Mouse (Mus musculus) testis, adult 2 months (tissue): ENCODE data around the gene Plxnc1. TPM values are rescaled to one million over a fixed set of nuclear protein-coding genes. Genes with fewer than 3 reads are reported as not detected.

Source experiments
- H3K27ac ChIP-seq: fragments of 200-500 bp; 2 replicates; pipeline ENCODE4 v1.5.1; 2012; ENCODE audit warnings: low read depth, low read length; ENCODE audit not compliant: control insufficient read depth, insufficient read depth
- H3K27me3 ChIP-seq: fragments of 200-500 bp; 2 replicates; pipeline ENCODE4 v1.6.1; 2012; ENCODE audit warnings: mild to moderate bottlenecking, low read length, moderate library complexity; ENCODE audit not compliant: control insufficient read depth, insufficient read depth
- H3K36me3 ChIP-seq: fragments of 200-500 bp; 2 replicates; pipeline ENCODE4 v1.6.1; 2012; ENCODE audit warnings: mild to moderate bottlenecking, low read length; ENCODE audit not compliant: control insufficient read depth, insufficient read depth
- H3K4me1 ChIP-seq: fragments of 200-500 bp; 2 replicates; pipeline ENCODE4 v1.6.1; 2012; ENCODE audit warnings: low read length; ENCODE audit not compliant: control insufficient read depth, insufficient read depth
- H3K4me3 ChIP-seq: fragments of 200-500 bp; 2 replicates; pipeline ENCODE4 v1.5.1; 2012; ENCODE audit warnings: low read depth, mild to moderate bottlenecking, low read length, moderate library complexity, mixed read lengths; ENCODE audit not compliant: control insufficient read depth
- CTCF ChIP-seq: fragments of 200-500 bp; IDR thresholded peaks from 2 replicates; pipeline ENCODE4 v1.5.1; 2012; ENCODE audit warnings: low read depth, mild to moderate bottlenecking, inconsistent platforms, low read length, moderate library complexity; ENCODE audit not compliant: control insufficient read depth, insufficient read depth, insufficient replicate concordance
- POLR2A ChIP-seq: fragments of 200-500 bp; IDR thresholded peaks from 2 replicates; pipeline ENCODE4 v1.6.1; 2012; ENCODE audit warnings: low read depth, mild to moderate bottlenecking, inconsistent platforms, low read length, moderate library complexity; ENCODE audit not compliant: control insufficient read depth
- polyA plus RNA-seq: library from polyadenylated mRNA; depleted of rRNA; stranded (reverse); fragments of >200 nt; gene quantifications from 2 replicates; pipeline ENCODE4 v1.2.3, GENCODE M21; 2012

Gene Plxnc1
- polyA plus RNA-seq, 1 experiment = 4.0 TPM

DNA sequence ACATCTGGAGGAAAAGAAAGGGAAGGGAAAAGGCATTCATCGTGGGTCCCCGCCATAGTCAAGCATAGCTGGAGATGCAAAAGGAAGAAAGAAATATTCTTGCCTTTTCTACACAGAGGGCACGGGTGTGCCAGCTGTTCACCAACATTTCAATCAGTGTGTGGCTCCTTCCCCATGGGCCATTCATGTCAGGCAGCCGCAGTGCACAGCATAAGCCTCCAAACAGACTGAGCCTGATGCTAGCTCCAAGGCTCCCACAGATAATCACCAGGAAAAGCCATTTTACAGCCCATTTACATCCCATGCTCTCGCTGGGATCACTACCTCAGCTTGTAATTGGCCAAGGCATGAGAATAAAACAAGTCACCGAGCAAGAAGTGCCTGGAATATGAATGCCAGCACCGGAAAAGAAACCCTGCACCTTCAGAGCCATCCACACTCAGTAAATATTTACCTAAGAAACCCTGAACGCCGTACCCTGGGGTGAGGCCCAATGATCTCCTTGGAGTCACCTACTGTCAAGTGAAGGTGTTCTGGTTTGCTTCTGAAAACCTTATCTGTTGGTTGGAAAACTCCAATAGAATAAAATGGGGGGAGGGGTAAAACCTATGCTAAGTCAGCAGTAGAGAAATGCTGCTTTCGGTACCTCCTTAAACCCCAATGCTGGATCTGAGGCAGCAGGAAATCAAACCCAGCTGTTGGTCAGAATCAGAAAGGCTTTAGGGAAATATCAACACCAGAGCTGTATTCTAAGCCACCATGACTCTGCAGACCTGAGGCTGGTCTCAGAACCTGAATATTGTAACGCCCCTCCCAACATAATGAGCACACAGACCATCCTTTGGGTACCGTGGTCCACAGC, 77.4 kb downstream of the Plxnc1 start:
- H3K27me3 ChIP-seq = no peaks in the 10 kb centered on the region
- no peak overlapping the region for H3K4me3 ChIP-seq
- H3K27ac ChIP-seq = no peak overlapping the region
- no peak for TF ChIP-seq POLR2A
- TF ChIP-seq CTCF = no peak
- no peaks in the 10 kb centered on the region for H3K4me1 ChIP-seq
- no peaks in the 10 kb centered on the region for H3K36me3 ChIP-seq

DNA sequence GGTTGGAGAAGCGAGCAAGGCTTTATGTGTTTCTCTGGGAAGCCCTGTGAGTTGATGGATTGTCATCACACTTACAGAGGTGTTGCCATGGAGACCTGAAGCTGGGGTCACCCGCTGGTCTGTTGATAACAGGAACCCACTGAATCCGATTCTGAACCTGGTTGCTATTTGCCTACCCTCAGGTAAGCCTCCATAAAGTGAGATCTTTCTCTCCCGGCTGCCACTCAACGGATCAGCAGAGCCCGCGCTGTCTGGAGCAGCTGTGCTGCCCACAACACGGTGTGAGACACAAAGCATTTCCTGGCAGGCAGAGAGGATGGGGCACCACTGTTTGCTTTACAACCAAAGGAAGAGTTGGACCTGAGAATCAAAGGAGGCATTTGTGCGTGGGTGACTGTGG, 79.4 kb downstream of the Plxnc1 start:
- H3K36me3 ChIP-seq = no peaks in the 10 kb centered on the region
- TF ChIP-seq CTCF (no peak), POLR2A (no peak)
- H3K27me3 ChIP-seq = no peaks in the 10 kb centered on the region
- no peak overlapping the region for H3K27ac ChIP-seq
- no peak overlapping the region for H3K4me3 ChIP-seq
- no peaks in the 10 kb centered on the region for H3K4me1 ChIP-seq

DNA sequence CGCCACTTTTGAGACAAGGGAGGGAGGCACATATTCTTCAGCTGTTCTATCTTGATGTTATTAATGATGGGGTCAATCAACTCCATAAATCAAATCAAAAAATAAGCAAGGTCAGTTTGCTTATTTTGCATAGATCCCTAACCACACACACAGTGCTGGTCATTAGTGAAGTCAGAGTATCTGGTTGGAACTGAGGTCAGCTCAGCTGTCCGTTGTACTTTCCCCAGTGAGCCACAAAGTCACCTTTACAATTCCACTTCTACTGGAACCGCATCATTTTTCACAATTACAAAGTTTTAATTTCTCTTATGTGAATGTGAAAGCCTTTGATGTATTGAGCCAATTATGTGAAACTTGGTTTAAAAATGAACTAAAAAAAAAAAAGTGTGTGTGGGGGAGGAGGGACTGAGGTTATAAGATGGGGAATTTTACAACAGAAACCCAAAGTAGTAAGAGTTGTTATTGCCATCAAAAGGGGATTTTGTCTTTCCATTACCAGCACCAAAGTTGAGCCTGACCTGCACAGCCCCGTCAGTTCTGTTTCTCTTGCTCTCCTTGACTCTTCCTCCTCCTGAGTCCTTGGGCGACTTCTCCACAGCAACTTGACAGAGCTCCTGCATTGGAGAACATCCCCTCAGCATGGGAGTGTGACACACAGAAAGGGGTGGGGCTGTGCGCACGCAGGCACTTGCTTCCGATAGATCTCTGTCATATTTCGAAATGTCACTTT, 80.3 kb downstream of the Plxnc1 start:
- Histone ChIP-seq H3K4me1 (no peaks in the 10 kb centered on the region), H3K27ac (no peak overlapping the region), H3K36me3 (no peaks in the 10 kb centered on the region), H3K4me3 (no peak overlapping the region), H3K27me3 (no peaks in the 10 kb centered on the region)
- TF ChIP-seq CTCF = no peak
- TF ChIP-seq POLR2A = no peak

DNA sequence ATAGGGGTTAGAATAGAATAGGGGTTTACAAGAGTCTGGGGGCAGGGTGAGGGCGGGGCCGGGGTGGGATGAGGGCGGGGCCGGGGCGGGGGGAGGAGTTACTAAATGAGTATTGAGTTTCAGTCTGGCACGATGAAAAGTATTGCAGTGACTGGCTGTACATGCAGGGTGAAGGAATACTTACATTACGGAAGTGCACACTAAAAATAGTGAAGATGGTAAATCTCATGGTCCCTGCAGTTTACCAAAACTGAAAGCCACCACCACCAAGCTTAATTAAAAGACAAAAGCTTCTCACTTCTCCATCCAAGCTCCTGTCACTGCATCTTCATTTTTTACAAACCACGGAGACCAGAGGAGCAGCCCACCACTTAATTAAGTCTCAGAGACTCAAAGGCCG, 81.4 kb downstream of the Plxnc1 start:
- Histone ChIP-seq H3K4me1 (no peaks in the 10 kb centered on the region), H3K27ac (no peak overlapping the region)
- TF ChIP-seq CTCF = no peak
- TF ChIP-seq POLR2A = no peak

DNA sequence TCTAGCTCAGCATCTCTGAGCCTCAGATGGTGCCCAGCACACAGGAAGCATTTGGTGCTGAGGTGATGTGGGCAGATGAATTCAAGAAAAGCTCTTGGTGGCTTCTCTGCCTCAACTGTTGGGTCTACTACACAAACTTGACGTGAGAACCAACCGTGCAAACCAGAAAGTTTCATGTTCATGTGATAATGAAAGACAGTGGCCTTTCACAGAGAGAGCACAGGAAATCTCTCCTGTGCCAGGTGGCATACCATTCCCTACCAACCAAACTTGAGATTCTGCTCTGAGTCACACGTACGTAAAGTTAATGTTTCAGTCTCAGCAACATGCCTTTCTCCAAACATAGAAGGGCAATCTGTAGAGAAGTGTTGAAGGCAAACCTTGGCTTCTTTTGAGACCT, 83.8 kb downstream of the Plxnc1 start:
- Histone ChIP-seq H3K27ac (no peak overlapping the region), H3K4me1 (no peaks in the 10 kb centered on the region), H3K36me3 (no peaks in the 10 kb centered on the region), H3K4me3 (no peak overlapping the region), H3K27me3 (no peaks in the 10 kb centered on the region)
- TF ChIP-seq POLR2A (no peak), CTCF (no peak)

More for the DNA sequence above, 81.4 kb downstream of the Plxnc1 start:
- no peaks in the 10 kb centered on the region for H3K36me3 ChIP-seq
- H3K4me3 ChIP-seq = no peak overlapping the region
- H3K27me3 ChIP-seq = no peaks in the 10 kb centered on the region

DNA sequence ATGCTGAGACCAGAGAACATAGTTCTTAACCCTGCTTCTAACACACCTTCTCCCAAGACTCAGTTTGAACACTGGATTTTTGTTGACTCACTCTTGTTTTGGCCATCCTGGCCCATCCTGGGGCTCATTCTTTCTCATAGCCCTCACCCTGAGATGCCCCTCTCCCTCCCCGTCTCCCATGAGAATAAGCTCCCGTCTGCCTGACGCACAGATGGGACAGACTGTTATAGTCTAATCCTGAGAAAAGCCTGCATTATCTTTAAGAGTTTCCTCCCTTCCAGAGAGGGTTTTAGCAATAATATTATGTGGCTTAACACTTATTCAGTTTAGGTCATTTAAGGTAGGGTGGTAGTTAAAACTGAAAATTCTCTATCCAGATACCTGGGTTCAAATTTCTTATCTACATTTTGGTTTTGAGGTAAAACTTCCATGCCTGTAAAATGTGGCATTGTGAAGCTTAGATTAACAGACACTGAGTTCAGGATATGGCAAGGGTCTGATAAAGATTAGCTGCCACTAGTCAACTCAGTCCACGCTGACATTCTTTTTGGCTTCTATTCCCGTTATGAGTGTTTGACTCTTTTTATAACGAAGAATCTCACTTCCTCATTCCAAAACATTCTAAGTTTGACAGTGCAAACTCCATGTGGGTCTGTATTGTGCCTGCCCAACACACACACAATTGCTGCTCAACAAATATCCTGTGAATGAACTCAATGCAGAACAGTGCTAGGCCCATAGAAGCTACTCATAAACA, 86.2 kb downstream of the Plxnc1 start:
- no peaks in the 10 kb centered on the region for H3K27me3 ChIP-seq
- no peak overlapping the region for H3K27ac ChIP-seq
- no peaks in the 10 kb centered on the region for H3K4me1 ChIP-seq
- no peak for TF ChIP-seq CTCF
- no peak for TF ChIP-seq POLR2A
- no peaks in the 10 kb centered on the region for H3K36me3 ChIP-seq
- no peak overlapping the region for H3K4me3 ChIP-seq

DNA sequence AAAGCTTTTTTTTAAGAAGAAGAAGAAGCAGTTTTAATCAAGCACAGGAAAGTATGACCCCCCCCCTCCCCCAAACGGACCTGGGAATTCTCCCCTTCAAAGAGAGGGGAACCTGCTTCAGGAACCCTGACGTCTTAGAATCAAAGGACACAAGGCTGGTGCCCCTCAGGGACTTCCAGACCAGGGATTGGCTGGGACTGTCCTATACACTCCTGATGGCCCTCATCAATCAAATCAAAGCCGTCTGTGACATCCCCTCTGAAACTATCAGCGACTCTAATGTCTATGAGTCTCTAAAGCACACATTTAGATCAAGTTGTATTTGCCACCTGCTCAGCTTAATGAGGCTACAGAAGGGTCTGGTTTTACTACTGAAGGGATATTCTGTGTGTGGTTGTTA, 94.1 kb downstream of the Plxnc1 start:
- Histone ChIP-seq H3K27me3 (no peaks in the 10 kb centered on the region), H3K27ac (no peak overlapping the region), H3K36me3 (no peaks in the 10 kb centered on the region), H3K4me3 (no peak overlapping the region), H3K4me1 (no peaks in the 10 kb centered on the region)
- TF ChIP-seq CTCF (no peak), POLR2A (no peak)
